Mouse (Mus musculus): ENCODE measurements around the gene Dock4. TPM values are rescaled to one million over a fixed set of nuclear protein-coding genes. Genes with fewer than 3 reads are reported as not detected.

Dock4 gene
- polyA plus RNA-seq, 1 experiment from 2014 or later: 12.6 TPM

- 89% methylated on average over 2 of the region's 2 CpGs for WGBS
- no peak overlapping the region for H3K4me3 ChIP-seq (ENCODE audit: low read depth, low read length)
- no peak overlapping the region for H3K9ac ChIP-seq (ENCODE audit: low read length)
- H3K27me3 ChIP-seq (ENCODE audit: control insufficient read depth, insufficient read depth, low read length): no peaks in the 10 kb centered on the region
- H3K9me3 ChIP-seq (ENCODE audit: control insufficient read depth, low read length): no peaks in the 10 kb centered on the region
- ATAC-seq (ENCODE audit: low FRiP score) (no peak), DNase-seq (ENCODE audit: low spot score, missing footprints) (no peak)
- H3K27ac ChIP-seq (ENCODE audit: low read depth, low read length): no peak overlapping the region
- H3K4me1 ChIP-seq (ENCODE audit: control insufficient read depth, insufficient read depth, low read length): no peaks in the 10 kb centered on the region
- no peaks in the 10 kb centered on the region for H3K36me3 ChIP-seq (ENCODE audit: control insufficient read depth, insufficient read depth, low read length)
- H3K4me2 ChIP-seq: no peak overlapping the region
Measured at GRCm38 (mm10) chr12:40456517-40456916, 10.8 kb downstream of the Dock4 start.

DNA sequence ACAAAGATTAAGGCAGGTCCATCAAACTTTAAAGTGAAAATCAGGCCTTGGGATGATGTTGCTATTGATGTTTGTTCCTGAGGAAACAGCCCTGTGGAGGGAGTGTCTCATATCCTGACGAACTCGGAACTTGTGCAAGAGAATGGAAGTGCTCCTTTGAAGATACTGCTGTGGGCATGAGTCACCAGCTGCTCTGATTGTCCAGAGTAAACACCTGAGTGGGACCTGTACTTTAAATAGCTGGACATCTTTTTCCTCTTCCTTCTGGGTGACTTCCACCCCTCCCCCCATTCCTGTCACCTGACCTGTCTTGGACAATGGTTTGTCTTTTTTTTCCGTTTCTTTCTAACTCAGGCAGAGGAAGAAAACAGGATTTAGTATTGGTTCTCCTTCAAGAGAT, 13.2 kb downstream of the Dock4 start:
- Histone ChIP-seq H3K4me1 (ENCODE audit: control insufficient read depth, insufficient read depth, low read length) (no peaks in the 10 kb centered on the region), H3K4me2 (no peak overlapping the region), H3K4me3 (ENCODE audit: low read depth, low read length) (no peak overlapping the region), H3K36me3 (ENCODE audit: control insufficient read depth, insufficient read depth, low read length) (no peaks in the 10 kb centered on the region), H3K27me3 (ENCODE audit: control insufficient read depth, insufficient read depth, low read length) (no peaks in the 10 kb centered on the region), H3K9me3 (ENCODE audit: control insufficient read depth, low read length) (no peaks in the 10 kb centered on the region), H3K27ac (ENCODE audit: low read depth, low read length) (no peak overlapping the region), H3K9ac (ENCODE audit: low read length) (no peak overlapping the region)
- DNase-seq (ENCODE audit: low spot score, missing footprints) (no peak), ATAC-seq (ENCODE audit: low FRiP score) (no peak)
- 68% methylated on average over 3 of the region's 3 CpGs for WGBS

GRCm38 (mm10) chr12:40459673-40460265, 14.0 kb downstream of the Dock4 start:
- Histone ChIP-seq H3K36me3 (ENCODE audit: control insufficient read depth, insufficient read depth, low read length) (no peaks in the 10 kb centered on the region), H3K9me3 (ENCODE audit: control insufficient read depth, low read length) (no peaks in the 10 kb centered on the region), H3K4me1 (ENCODE audit: control insufficient read depth, insufficient read depth, low read length) (no peaks in the 10 kb centered on the region), H3K4me2 (no peak overlapping the region), H3K4me3 (ENCODE audit: low read depth, low read length) (no peak overlapping the region), H3K9ac (ENCODE audit: low read length) (no peak overlapping the region), H3K27ac (ENCODE audit: low read depth, low read length) (no peak overlapping the region), H3K27me3 (ENCODE audit: control insufficient read depth, insufficient read depth, low read length) (no peaks in the 10 kb centered on the region)
- 75% methylated on average over 6 of the region's 6 CpGs for WGBS
- ATAC-seq (ENCODE audit: low FRiP score) (no peak), DNase-seq (ENCODE audit: low spot score, missing footprints) (no peak)

GRCm38 (mm10) chr12:40462693-40463235, 17.0 kb downstream of the Dock4 start:
- Histone ChIP-seq H3K27me3 (ENCODE audit: control insufficient read depth, insufficient read depth, low read length) (no peaks in the 10 kb centered on the region), H3K9ac (ENCODE audit: low read length) (no peak overlapping the region), H3K4me2 (no peak overlapping the region), H3K4me1 (ENCODE audit: control insufficient read depth, insufficient read depth, low read length) (peaks cover 2% of the 10 kb centered on the region; the same call in 1 of the 2 replicates), H3K9me3 (ENCODE audit: control insufficient read depth, low read length) (no peaks in the 10 kb centered on the region), H3K4me3 (ENCODE audit: low read depth, low read length) (no peak overlapping the region), H3K36me3 (ENCODE audit: control insufficient read depth, insufficient read depth, low read length) (no peaks in the 10 kb centered on the region), H3K27ac (ENCODE audit: low read depth, low read length) (no peak overlapping the region)
- no peak for ATAC-seq (ENCODE audit: low FRiP score)
- DNase-seq (ENCODE audit: low spot score, missing footprints): no peak
- WGBS: 58% methylated on average over 7 of the region's 7 CpGs

GRCm38 (mm10) chr12:40463828-40464227, 18.1 kb downstream of the Dock4 start:
- Histone ChIP-seq H3K4me3 (ENCODE audit: low read depth, low read length) (no peak overlapping the region), H3K4me2 (no peak overlapping the region), H3K36me3 (ENCODE audit: control insufficient read depth, insufficient read depth, low read length) (no peaks in the 10 kb centered on the region), H3K9me3 (ENCODE audit: control insufficient read depth, low read length) (no peaks in the 10 kb centered on the region), H3K27me3 (ENCODE audit: control insufficient read depth, insufficient read depth, low read length) (no peaks in the 10 kb centered on the region), H3K4me1 (ENCODE audit: control insufficient read depth, insufficient read depth, low read length) (peaks cover 2% of the 10 kb centered on the region; the same call in 1 of the 2 replicates), H3K27ac (ENCODE audit: low read depth, low read length) (no peak overlapping the region), H3K9ac (ENCODE audit: low read length) (no peak overlapping the region)
- no peak for ATAC-seq (ENCODE audit: low FRiP score)
- DNase-seq (ENCODE audit: low spot score, missing footprints): no peak
- WGBS: 66% methylated on average over 2 of the region's 2 CpGs

DNA sequence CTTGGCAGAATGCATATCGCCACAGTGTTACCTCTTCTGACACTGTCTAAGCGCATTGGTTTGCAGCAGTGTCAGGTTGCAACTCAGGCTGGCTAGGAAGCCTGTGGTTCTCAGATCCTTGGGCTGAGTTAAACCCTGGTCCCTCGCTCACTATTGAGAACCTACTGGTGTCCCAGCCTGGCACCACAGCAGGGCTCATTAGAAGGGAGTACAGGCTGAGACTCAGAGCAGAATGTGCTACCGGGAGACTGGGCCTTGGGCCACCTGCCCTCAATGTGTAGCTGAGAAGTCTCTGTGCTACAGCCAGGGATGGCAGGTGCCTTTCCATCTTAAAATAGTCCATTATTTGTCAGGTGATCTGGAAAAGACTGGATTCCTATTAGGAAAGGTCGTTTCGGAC, 18.5 kb downstream of the Dock4 start:
- H3K9me3 ChIP-seq (ENCODE audit: control insufficient read depth, low read length): no peaks in the 10 kb centered on the region
- H3K4me2 ChIP-seq: no peak overlapping the region
- H3K36me3 ChIP-seq (ENCODE audit: control insufficient read depth, insufficient read depth, low read length): no peaks in the 10 kb centered on the region
- H3K9ac ChIP-seq (ENCODE audit: low read length): no peak overlapping the region
- DNase-seq (ENCODE audit: low spot score, missing footprints) (no peak), ATAC-seq (ENCODE audit: low FRiP score) (no peak)
- 69% methylated on average over 6 of the region's 6 CpGs for WGBS
- H3K27me3 ChIP-seq (ENCODE audit: control insufficient read depth, insufficient read depth, low read length): no peaks in the 10 kb centered on the region
- H3K4me1 ChIP-seq (ENCODE audit: control insufficient read depth, insufficient read depth, low read length): peaks cover 2% of the 10 kb centered on the region; the same call in 1 of the 2 replicates
- H3K4me3 ChIP-seq (ENCODE audit: low read depth, low read length): no peak overlapping the region
- H3K27ac ChIP-seq (ENCODE audit: low read depth, low read length): no peak overlapping the region

DNA sequence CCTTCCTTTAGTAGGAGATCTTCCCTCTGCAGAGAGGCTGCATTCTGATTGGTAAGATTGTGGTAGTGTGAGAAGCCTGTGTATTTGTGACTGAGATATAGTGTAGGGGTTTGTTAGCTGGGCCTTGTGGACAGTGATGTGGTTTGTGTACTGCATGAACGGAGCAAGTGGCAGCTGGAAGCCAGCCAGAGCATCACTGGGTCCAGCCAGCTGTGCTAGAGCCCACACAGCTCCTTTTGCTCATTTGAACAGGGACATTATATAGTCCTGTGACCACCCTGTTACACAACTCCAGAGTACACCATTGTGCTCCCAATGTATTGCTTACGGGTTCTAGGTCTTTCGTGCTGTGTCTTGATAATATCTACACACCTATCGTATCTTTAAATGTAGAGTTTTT, 22.5 kb downstream of the Dock4 start:
- H3K9ac ChIP-seq (ENCODE audit: low read length): no peak overlapping the region
- H3K4me2 ChIP-seq: no peak overlapping the region
- no peak overlapping the region for H3K4me3 ChIP-seq (ENCODE audit: low read depth, low read length)
- ATAC-seq (ENCODE audit: low FRiP score) (no peak), DNase-seq (ENCODE audit: low spot score, missing footprints) (no peak)
- no peak overlapping the region for H3K27ac ChIP-seq (ENCODE audit: low read depth, low read length)
- H3K9me3 ChIP-seq (ENCODE audit: control insufficient read depth, low read length): no peaks in the 10 kb centered on the region
- no peaks in the 10 kb centered on the region for H3K36me3 ChIP-seq (ENCODE audit: control insufficient read depth, insufficient read depth, low read length)
- no peaks in the 10 kb centered on the region for H3K27me3 ChIP-seq (ENCODE audit: control insufficient read depth, insufficient read depth, low read length)
- 86% methylated on average over 4 of the region's 4 CpGs for WGBS
- peaks cover 2% of the 10 kb centered on the region; the same call in 1 of the 2 replicates for H3K4me1 ChIP-seq (ENCODE audit: control insufficient read depth, insufficient read depth, low read length)

- Histone ChIP-seq H3K36me3 (ENCODE audit: control insufficient read depth, insufficient read depth, low read length) (no peaks in the 10 kb centered on the region), H3K27me3 (ENCODE audit: control insufficient read depth, insufficient read depth, low read length) (no peaks in the 10 kb centered on the region), H3K4me2 (no peak overlapping the region), H3K4me1 (ENCODE audit: control insufficient read depth, insufficient read depth, low read length) (peaks cover 2% of the 10 kb centered on the region; the same call in 1 of the 2 replicates), H3K4me3 (ENCODE audit: low read depth, low read length) (no peak overlapping the region), H3K9ac (ENCODE audit: low read length) (no peak overlapping the region), H3K27ac (ENCODE audit: low read depth, low read length) (no peak overlapping the region), H3K9me3 (ENCODE audit: control insufficient read depth, low read length) (no peaks in the 10 kb centered on the region)
- DNase-seq (ENCODE audit: low spot score, missing footprints) (no peak), ATAC-seq (ENCODE audit: low FRiP score) (no peak)
- WGBS: 67% methylated on average over 5 of the region's 5 CpGs
Measured at GRCm38 (mm10) chr12:40469009-40469408, 23.3 kb downstream of the Dock4 start.

DNA sequence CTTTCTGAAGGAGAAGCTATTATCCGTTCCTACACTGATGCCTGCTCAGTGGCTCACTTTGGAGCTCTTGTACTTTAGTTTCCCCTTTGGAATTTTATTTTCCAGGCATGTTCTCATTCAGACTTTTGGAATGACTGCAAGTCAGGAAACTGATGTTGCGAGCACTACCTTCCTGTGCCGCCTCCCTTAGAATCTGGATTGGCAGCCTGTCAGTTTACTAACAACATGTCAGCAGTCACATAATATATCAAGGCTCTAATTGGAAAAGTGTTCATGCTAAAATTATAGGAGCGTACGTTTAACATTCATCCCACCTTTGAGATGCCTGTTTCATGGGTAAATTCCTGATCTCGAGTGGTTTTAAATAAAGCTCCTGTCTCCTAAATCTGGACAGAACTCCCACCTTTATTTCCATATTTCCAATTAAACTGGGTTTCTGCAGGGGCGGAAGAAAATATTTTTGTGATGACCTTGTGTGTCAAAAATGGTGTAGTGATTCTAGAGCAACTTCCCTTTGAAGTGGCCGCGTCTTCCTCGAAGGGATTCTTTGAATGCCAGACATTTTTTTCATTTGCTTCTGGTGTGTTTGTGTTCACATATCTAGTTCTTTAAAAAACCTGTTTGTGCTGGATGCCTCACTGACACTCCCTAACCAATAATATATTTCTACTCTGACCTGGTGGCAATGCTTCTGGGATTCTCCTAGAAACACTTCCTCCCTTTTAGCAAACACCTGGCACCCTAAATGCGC, 26.1 kb downstream of the Dock4 start:
- 82% methylated on average over 11 of the region's 11 CpGs for WGBS
- ATAC-seq (ENCODE audit: low FRiP score): no peak

More for the DNA sequence above, 26.1 kb downstream of the Dock4 start:
- DNase-seq (ENCODE audit: low spot score, missing footprints): no peak
- no peak overlapping the region for H3K27ac ChIP-seq (ENCODE audit: low read depth, low read length)
- H3K36me3 ChIP-seq (ENCODE audit: control insufficient read depth, insufficient read depth, low read length): no peaks in the 10 kb centered on the region
- H3K4me2 ChIP-seq: no peak overlapping the region
- peaks cover under 1% of the 10 kb centered on the region; the same call in 1 of the 2 replicates for H3K4me1 ChIP-seq (ENCODE audit: control insufficient read depth, insufficient read depth, low read length)
- no peaks in the 10 kb centered on the region for H3K27me3 ChIP-seq (ENCODE audit: control insufficient read depth, insufficient read depth, low read length)
- no peak overlapping the region for H3K4me3 ChIP-seq (ENCODE audit: low read depth, low read length)
- H3K9me3 ChIP-seq (ENCODE audit: control insufficient read depth, low read length): no peaks in the 10 kb centered on the region
- no peak overlapping the region for H3K9ac ChIP-seq (ENCODE audit: low read length)

All from midbrain, embryonic 11.5 days (tissue).